Mouse (Mus musculus) lung, adult 2 months (tissue): ENCODE measurements around the gene Dnmt3b.

ENCODE experiments used
- CTCF ChIP-seq: fragments of 200-500 bp; IDR thresholded peaks from 2 replicates; pipeline ENCODE4 v1.5.1; 2011; ENCODE audit warnings: mild to moderate bottlenecking, low read length, control low read depth; ENCODE audit not compliant: insufficient read depth
- POLR2A ChIP-seq: fragments of 200-500 bp; IDR thresholded peaks from 2 replicates; pipeline ENCODE4 v1.6.1; 2011; ENCODE audit warnings: low read depth, mild to moderate bottlenecking, control low read depth, low read length, borderline replicate concordance; ENCODE audit errors: extremely low read depth

DNA sequence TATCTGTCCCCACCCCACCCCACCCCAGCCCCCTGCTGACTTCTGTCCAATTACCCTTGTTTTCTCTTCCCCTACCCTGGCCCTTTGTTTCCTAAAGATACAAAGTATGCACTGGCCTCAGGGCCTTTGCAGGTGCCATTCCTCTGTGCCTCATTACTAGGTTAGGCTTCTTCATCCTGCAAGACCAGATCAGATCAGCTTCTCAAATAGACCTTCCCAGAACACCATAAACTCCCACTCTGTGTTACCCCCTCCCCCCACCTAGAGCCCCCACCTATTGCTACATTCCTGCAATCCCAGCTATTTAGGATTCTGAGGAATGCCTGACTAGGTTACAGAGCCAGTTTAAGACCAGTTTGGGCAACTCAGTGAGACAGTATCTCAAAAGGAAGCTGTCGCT lies 37.5 kb upstream of the Dnmt3b start:
- no peak for TF ChIP-seq POLR2A
- no peak for TF ChIP-seq CTCF
